ENCODE assay signal across 32 mouse cellular contexts in genomic region chr10:87032768-87033167, GRCm38 (mm10). TPM values are rescaled to one million over a fixed set of nuclear protein-coding genes. Genes with fewer than 3 reads are reported as not detected.
DNase-seq lines count a peak whose midpoint lies in the region; ATAC-seq and TF ChIP-seq lines count a peak whose summit lies in the region.
"Had no signal": no experiment of that assay in that cellular context is flagged by ENCODE, and none has a peak within 500 bp of the region (broad histone marks: within the 10 kb centered on the region; RNA-seq: fewer than 3 reads in every experiment).

No protein-coding gene starts in this region.

- ATAC-seq in liver, embryonic 11.5 days (replicated peaks; ENCODE audit: low FRiP score): no peak
- ATAC-seq in forebrain, embryonic 15.5 days (replicated peaks): no peak
- ATAC-seq: forebrain, embryonic 16.5 days; hindbrain, embryonic 16.5 days; intestine, embryonic 16.5 days; Patski had no signal

- peak overlapping the region; percentile 42; the same call in 1 of the 2 replicates for H3K27ac ChIP-seq in liver, adult 2 months (replicated peaks; ENCODE audit: insufficient read depth, low read depth, low read length)
- H3K27ac ChIP-seq in liver, embryonic 11.5 days (ENCODE audit: low read depth, low read length): no peak overlapping the region
- H3K27ac ChIP-seq in forebrain, embryonic 15.5 days (replicated peaks): no peak overlapping the region
- H3K27ac ChIP-seq: embryonic facial prominence, embryonic 10.5 days; embryonic facial prominence, embryonic 13.5 days; forebrain, embryonic 12.5 days; hindbrain, embryonic 10.5 days; hindbrain, embryonic 13.5 days had no signal

- H3K9me3 ChIP-seq in liver, embryonic 11.5 days (ENCODE audit: control insufficient read depth, low read length): no peaks in the 10 kb centered on the region
- no peaks in the 10 kb centered on the region for H3K9me3 ChIP-seq in forebrain, embryonic 15.5 days
- H3K9me3 ChIP-seq: embryonic facial prominence, embryonic 10.5 days; embryonic facial prominence, embryonic 13.5 days; forebrain, embryonic 12.5 days; hindbrain, embryonic 10.5 days; hindbrain, embryonic 13.5 days had no signal

- H3K27me3 ChIP-seq in liver, adult 2 months (ENCODE audit: control insufficient read depth, insufficient read depth, low read length): no peaks in the 10 kb centered on the region
- H3K27me3 ChIP-seq in liver, embryonic 11.5 days (replicated peaks; ENCODE audit: control insufficient read depth, insufficient read depth, low read length): no peaks in the 10 kb centered on the region
- no peaks in the 10 kb centered on the region for H3K27me3 ChIP-seq in forebrain, embryonic 15.5 days
- H3K27me3 ChIP-seq: CH12.LX; embryonic facial prominence, embryonic 13.5 days; hindbrain, embryonic 13.5 days had no signal

- H3K4me3 ChIP-seq in liver, adult 2 months (ENCODE audit: insufficient read depth, low read depth, low read length): no peak overlapping the region
- H3K4me3 ChIP-seq in liver, embryonic 11.5 days (ENCODE audit: low read depth, low read length): no peak overlapping the region
- no peak overlapping the region for H3K4me3 ChIP-seq in forebrain, embryonic 15.5 days
- H3K4me3 ChIP-seq: embryonic facial prominence, embryonic 10.5 days; embryonic facial prominence, embryonic 13.5 days; erythroblast, embryonic 14.5 days; forebrain, embryonic 12.5 days; hindbrain, embryonic 10.5 days; hindbrain, embryonic 13.5 days had no signal

- no peaks in the 10 kb centered on the region for H3K79me2 ChIP-seq in liver, adult 2 months (ENCODE audit: control insufficient read depth, insufficient read depth, low read length)

- H3K36me3 ChIP-seq in liver, adult 2 months (ENCODE audit: control insufficient read depth, insufficient read depth, low read length): no peaks in the 10 kb centered on the region
- H3K36me3 ChIP-seq in liver, embryonic 11.5 days (ENCODE audit: control insufficient read depth, insufficient read depth, low read length): no peaks in the 10 kb centered on the region
- no peaks in the 10 kb centered on the region for H3K36me3 ChIP-seq in forebrain, embryonic 15.5 days
- H3K36me3 ChIP-seq: embryonic facial prominence, embryonic 10.5 days; embryonic facial prominence, embryonic 13.5 days; forebrain, embryonic 12.5 days; G1E; hindbrain, embryonic 10.5 days; hindbrain, embryonic 13.5 days had no signal

- no peak for TF ChIP-seq POLR2A in liver, adult 2 months (IDR thresholded peaks at IDR 0.05; ENCODE audit: extremely low read depth, insufficient read depth, low read length)

- 42% methylated on average over 8 of the region's 8 CpGs for WGBS in liver, adult 2 months
- WGBS in liver, embryonic 11.5 days: 84% methylated on average over 8 of the region's 8 CpGs
- WGBS in forebrain, embryonic 15.5 days: 88% methylated on average over 8 of the region's 8 CpGs

- no peak overlapping the region for H3K4me2 ChIP-seq in liver, embryonic 11.5 days
- H3K4me2 ChIP-seq in forebrain, embryonic 15.5 days (replicated peaks): no peak overlapping the region
- H3K4me2 ChIP-seq: embryonic facial prominence, embryonic 13.5 days; forebrain, embryonic 12.5 days; heart, embryonic 11.5 days; hindbrain, embryonic 13.5 days had no signal

- H3K4me1 ChIP-seq in liver, adult 2 months (ENCODE audit: control insufficient read depth, insufficient read depth, low read length): peaks cover 14% of the 10 kb centered on the region
- peaks cover 3% of the 10 kb centered on the region; the same call in 1 of the 2 replicates for H3K4me1 ChIP-seq in liver, embryonic 11.5 days (replicated peaks; ENCODE audit: control insufficient read depth, insufficient read depth, low read length)
- H3K4me1 ChIP-seq in forebrain, embryonic 15.5 days: peaks cover 17% of the 10 kb centered on the region

- peak; percentile 57 for DNase-seq in adrenal gland, adult 2 months
- DNase-seq in adrenal gland, postnatal 25 days: no peak
- DNase-seq in liver, adult 2 months (ENCODE audit: extremely low read depth, low read depth, low spot score): peak; percentile 97
- DNase-seq in liver, embryonic 11.5 days (ENCODE audit: low spot score): no peak
- peak; percentile 35 for DNase-seq in adrenal gland, adult 8-10 months
- DNase-seq in adrenal gland, postnatal 14 days: peak; percentile 18
- DNase-seq: B cell, adult 2 months; cerebellum, adult 11-12 months; cerebellum, adult 8-10 months; cerebellum, postnatal 10 days; cerebellum, postnatal 36 days; embryo, embryonic 11 days; gastrocnemius, postnatal 10 days; gastrocnemius, postnatal 36 days had no signal

- H3K9ac ChIP-seq in liver, adult 2 months (ENCODE audit: low read depth, low read length): no peak overlapping the region
- H3K9ac ChIP-seq in liver, embryonic 11.5 days (ENCODE audit: low read depth, low read length): no peak overlapping the region
- no peak overlapping the region for H3K9ac ChIP-seq in forebrain, embryonic 15.5 days (replicated peaks)
- H3K9ac ChIP-seq: embryonic facial prominence, embryonic 13.5 days; forebrain, embryonic 12.5 days; hindbrain, embryonic 13.5 days had no signal

- no peak for TF ChIP-seq CTCF in liver, adult 2 months (IDR thresholded peaks at IDR 0.05; ENCODE audit: low read depth, low read length)

RNA-seq across cellular contexts. Expression of gene Stab2, which starts 24.9 kb away (rescaled TPM):
- under 1 TPM; 0.29 to 0.45 TPM for total RNA-seq in adrenal gland, adult 2 months (2021)
- 0.28 and 0.67 TPM in 2 replicates for polyA plus RNA-seq in adrenal gland, adult 2 months (2012; rRNA removed)
- 0.33 and 1.4 TPM in 2 replicates for total RNA-seq in adrenal gland, postnatal 25 days (2021)
- 73.5 and 85.8 TPM in 2 replicates for total RNA-seq in liver, adult 2 months (2014; rRNA removed)
- 14.7 and 24.0 TPM in 2 replicates for polyA plus RNA-seq in liver, adult 2 months (2012; rRNA removed)
- 24.2 and 27.2 TPM in 2 replicates for polyA plus RNA-seq in liver, embryonic 11.5 days (2014; fragmentation: Nextera tagmentation; extraction: Ambion mirVana)
- 1 to 10 TPM in 1 of 4 experiments, under 1 TPM in 3; 0.22 to 1.2 (median 0.25) TPM for total RNA-seq in adrenal gland, adult 8-10 months (2022)
- total RNA-seq in adrenal gland, postnatal 14 days (2021): 13.3 and 13.7 TPM in 2 replicates
- 0.08 TPM in 1 of 2 replicates, not detected in the other for polyA plus RNA-seq in forebrain, embryonic 15.5 days (2015; fragmentation: Nextera tagmentation; extraction: Ambion mirVana)
- total RNA-seq: CH12.LX; granulocyte monocyte progenitor cell, adult 5-6 weeks had no signal
- polyA plus RNA-seq: forebrain, embryonic 12.5 days; G1E had no signal

RNA-seq across cellular contexts. Expression of gene 1700113H08Rik, which starts 25.1 kb away (rescaled TPM):
- total RNA-seq in adrenal gland, adult 2 months (2021): not detected
- not detected in 2 replicates for polyA plus RNA-seq in adrenal gland, adult 2 months (2012; rRNA removed)
- total RNA-seq in adrenal gland, postnatal 25 days (2021): not detected in 2 replicates
- not detected in 2 replicates for total RNA-seq in liver, adult 2 months (2014; rRNA removed)
- polyA plus RNA-seq in liver, adult 2 months (2012; rRNA removed): not detected in 2 replicates
- not detected in 2 replicates for polyA plus RNA-seq in liver, embryonic 11.5 days (2014; fragmentation: Nextera tagmentation; extraction: Ambion mirVana)
- not detected for total RNA-seq in adrenal gland, adult 8-10 months (2022)
- not detected in 2 replicates for total RNA-seq in adrenal gland, postnatal 14 days (2021)
- polyA plus RNA-seq in forebrain, embryonic 15.5 days (2015; fragmentation: Nextera tagmentation; extraction: Ambion mirVana): 0.45 and 0.47 TPM in 2 replicates
- total RNA-seq: CH12.LX; granulocyte monocyte progenitor cell, adult 5-6 weeks; heart, postnatal 25 days had no signal
- polyA plus RNA-seq: cortical plate, adult 2 months; embryonic facial prominence, embryonic 10.5 days; embryonic facial prominence, embryonic 13.5 days; erythroblast, embryonic 14.5 days; forebrain, embryonic 16.5 days; G1E; heart, embryonic 14.5 days; Patski had no signal

Comparison
In these comparisons a context has a peak if more than half of its experiments do, and no peak if none do; other contexts are left out.
1. DNase-seq: peak in adrenal gland, adult 2 months (single experiment), liver, adult 2 months (single experiment), adrenal gland, adult 8-10 months (single experiment) and adrenal gland, postnatal 14 days (single experiment); none in adrenal gland, postnatal 25 days (single experiment) and liver, embryonic 11.5 days (single experiment).